Mouse (Mus musculus): ENCODE data around the gene Ttc9.

The Ttc9 gene

GRCm38 (mm10) chr12:81658086-81658485 is 27.0 kb downstream of the Ttc9 start:
- DNase-seq (ENCODE audit: low read depth, low spot score): no peak

GRCm38 (mm10) chr12:81662076-81662475 is 31.0 kb downstream of the Ttc9 start:
- no peak for DNase-seq (ENCODE audit: low read depth, low spot score)

GRCm38 (mm10) chr12:81663116-81663515 is 32.1 kb downstream of the Ttc9 start:
- DNase-seq (ENCODE audit: low read depth, low spot score): no peak

GRCm38 (mm10) chr12:81663906-81664305 is 32.9 kb downstream of the Ttc9 start:
- peak; percentile 11 for DNase-seq (ENCODE audit: low read depth, low spot score)

GRCm38 (mm10) chr12:81668406-81668805 is 37.4 kb downstream of the Ttc9 start:
- DNase-seq (ENCODE audit: low read depth, low spot score): no peak

GRCm38 (mm10) chr12:81675557-81675956 is 44.5 kb downstream of the Ttc9 start:
- DNase-seq (ENCODE audit: low read depth, low spot score): no peak

- no peak for DNase-seq (ENCODE audit: low read depth, low spot score)
Measured at GRCm38 (mm10) chr12:81679807-81680529, 48.9 kb downstream of the Ttc9 start.

GRCm38 (mm10) chr12:81683395-81683794 is 52.3 kb downstream of the Ttc9 start:
- DNase-seq (ENCODE audit: low read depth, low spot score): peak; percentile 27

- DNase-seq (ENCODE audit: low read depth, low spot score): no peak
Measured at GRCm38 (mm10) chr12:81684096-81684495, 53.0 kb downstream of the Ttc9 start.

GRCm38 (mm10) chr12:81685981-81686380 is 54.9 kb downstream of the Ttc9 start:
- DNase-seq (ENCODE audit: low read depth, low spot score): no peak

- DNase-seq (ENCODE audit: low read depth, low spot score): no peak
Measured at GRCm38 (mm10) chr12:81686406-81687117, 55.5 kb downstream of the Ttc9 start.

- no peak for DNase-seq (ENCODE audit: low read depth, low spot score)
Measured at GRCm38 (mm10) chr12:81687873-81688272, 56.8 kb downstream of the Ttc9 start.

- no peak for DNase-seq (ENCODE audit: low read depth, low spot score)
Measured at GRCm38 (mm10) chr12:81688537-81688936, 57.5 kb downstream of the Ttc9 start.

GRCm38 (mm10) chr12:81689505-81690056 is 58.5 kb downstream of the Ttc9 start:
- DNase-seq (ENCODE audit: low read depth, low spot score): peak; percentile 11

- DNase-seq (ENCODE audit: low read depth, low spot score): no peak
Measured at GRCm38 (mm10) chr12:81690111-81690510, 59.1 kb downstream of the Ttc9 start.

- DNase-seq (ENCODE audit: low read depth, low spot score): no peak
Measured at GRCm38 (mm10) chr12:81690751-81691150, 59.7 kb downstream of the Ttc9 start.

GRCm38 (mm10) chr12:81691177-81691730 is 60.2 kb downstream of the Ttc9 start:
- peak; percentile 9 for DNase-seq (ENCODE audit: low read depth, low spot score)

GRCm38 (mm10) chr12:81698011-81698410 is 67.0 kb downstream of the Ttc9 start:
- DNase-seq (ENCODE audit: low read depth, low spot score): no peak

GRCm38 (mm10) chr12:81702903-81703302 is 71.9 kb downstream of the Ttc9 start:
- DNase-seq (ENCODE audit: low read depth, low spot score): no peak

GRCm38 (mm10) chr12:81712618-81713017 is 81.6 kb downstream of the Ttc9 start:
- DNase-seq (ENCODE audit: low read depth, low spot score): no peak

Measured in ES-CJ7 (cell line).